Mouse (Mus musculus) intestine, postnatal 0 days (tissue): ENCODE results near the gene Olfr814. TPM values are rescaled to one million over a fixed set of nuclear protein-coding genes. Genes with fewer than 3 reads are reported as not detected.
"Not testable (repeated sequence)": the region's sequence is repeated elsewhere in the genome, so short reads cannot be mapped to it uniquely, and the experiment has no call there.

ENCODE experiments used
- ATAC-seq: fragments of 200-750 bp; cut with Nextera tagmentation; 2 replicates; pipeline ENCODE4 v1.8.0; 2017; ENCODE audit warnings: mild to moderate bottlenecking, moderate TSS enrichment, moderate library complexity
- H3K27ac ChIP-seq: fragments of 300-500 bp; sonication (generic); 2 replicates; pipeline ENCODE4 v1.5.1; 2014; ENCODE audit warnings: mild to moderate bottlenecking, low read depth, low read length, moderate library complexity
- H3K27me3 ChIP-seq: fragments of 300-500 bp; sonication (generic); replicated peaks from 2 replicates; pipeline ENCODE4 v1.6.1; 2014; ENCODE audit warnings: low read length, mixed read lengths; ENCODE audit not compliant: control insufficient read depth, insufficient read depth
- H3K36me3 ChIP-seq: fragments of 300-500 bp; sonication (generic); 2 replicates; pipeline ENCODE4 v1.6.1; 2014; ENCODE audit warnings: mild to moderate bottlenecking, moderate library complexity; ENCODE audit not compliant: control insufficient read depth, insufficient read depth
- H3K4me1 ChIP-seq: fragments of 300-500 bp; sonication (generic); replicated peaks from 2 replicates; pipeline ENCODE4 v1.6.1; 2014; ENCODE audit warnings: antibody characterized with exemption, low read length, mixed read lengths; ENCODE audit not compliant: control insufficient read depth, insufficient read depth
- H3K4me2 ChIP-seq: fragments of 300-500 bp; sonication (generic); replicated peaks from 2 replicates; pipeline ENCODE4 v1.6.1; 2014; ENCODE audit warnings: low read depth, mild to moderate bottlenecking, moderate library complexity
- H3K4me3 ChIP-seq: fragments of 300-500 bp; sonication (generic); 2 replicates; pipeline ENCODE4 v1.5.1; 2014; ENCODE audit warnings: low read depth, low read length
- H3K9ac ChIP-seq: fragments of 300-500 bp; sonication (generic); 2 replicates; pipeline ENCODE4 v1.6.1; 2014; ENCODE audit warnings: mild to moderate bottlenecking, low read depth, low read length
- H3K9me3 ChIP-seq: fragments of 300-500 bp; sonication (generic); 2 replicates; pipeline ENCODE4 v1.6.1; 2016; ENCODE audit warnings: mixed run types; ENCODE audit not compliant: control insufficient read depth
- CTCF ChIP-seq: sonication (generic); IDR thresholded peaks from 2 replicates; pipeline ENCODE4 v1.5.1; 2016; ENCODE audit warnings: low read depth, mild to moderate bottlenecking, control low read depth, antibody characterized with exemption, moderate library complexity
- WGBS: fragments of 180-500 bp; shearing (Covaris S2); extraction: QIAGEN DNeasy Blood & Tissue Kit; methylation state at CpG from one replicate; pipeline ENCODE4 v1.1.7; 2014; 5-methylcytosine and 5-hydroxymethylcytosine counted together
- polyA plus RNA-seq: library from polyadenylated mRNA; unstranded; fragments of >200 nt; fragmentation: Nextera tagmentation; extraction: Ambion mirVana; gene quantifications from 2 replicates; pipeline ENCODE4 v1.2.1, GENCODE M21; 2015

Gene Olfr814
- polyA plus RNA-seq = not detected in 2 replicates

DNA sequence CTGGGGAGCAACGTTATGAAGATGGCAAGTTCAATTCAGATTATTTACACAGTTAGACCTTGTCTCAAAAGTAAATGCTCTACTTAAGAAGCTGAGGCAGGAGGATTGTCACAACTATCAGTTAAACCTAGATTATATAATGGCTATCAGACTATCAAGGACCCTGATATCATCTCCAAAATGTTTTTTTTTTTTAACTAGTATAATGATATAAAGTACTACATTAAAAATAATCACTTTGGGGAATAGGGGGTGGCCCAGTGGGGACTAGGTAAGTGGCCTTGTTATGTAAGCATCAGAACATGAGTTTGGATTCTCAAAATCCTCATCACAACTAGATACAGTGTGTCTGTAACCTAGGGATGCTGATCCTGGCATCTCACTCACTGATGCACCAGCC is at the start of gene Olfr814:
Gene Olfr814, minus strand, starts transcription at position 101 of the 400 bp plus-strand sequence.
- not testable (repeated sequence) for H3K27ac ChIP-seq, ATAC-seq, H3K4me3 ChIP-seq, H3K4me1 ChIP-seq, H3K27me3 ChIP-seq, H3K9ac ChIP-seq, H3K4me2 ChIP-seq, H3K9me3 ChIP-seq, H3K36me3 ChIP-seq
- no CpG with 5 or more reads among the region's 1 CpGs for WGBS

DNA sequence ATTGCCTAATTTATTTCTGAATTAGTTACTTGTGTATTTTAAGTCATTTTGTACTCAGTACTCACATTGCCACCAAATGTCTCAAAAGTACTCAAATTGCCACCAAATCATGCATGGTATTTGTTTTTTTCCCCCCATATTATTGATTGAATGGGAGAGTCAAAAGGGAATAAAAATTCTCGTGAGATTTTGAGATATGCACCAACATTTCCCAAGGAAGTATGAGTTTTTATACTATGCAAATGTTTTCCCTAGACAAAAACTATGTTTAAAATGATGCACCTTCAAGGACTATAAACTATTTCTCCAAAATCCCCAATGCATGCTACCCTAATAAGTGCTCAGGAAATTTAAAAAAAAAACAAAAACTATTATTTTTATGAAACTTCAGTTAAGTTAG is 35.8 kb upstream of the Olfr814 start, which contains the start of gene Olfr816:
Gene Olfr816, minus strand, starts transcription at position 101 of the 400 bp plus-strand sequence.
- Histone ChIP-seq H3K27ac (no peak within 1 kb of the TSS), H3K4me3 (no peak within 1 kb of the TSS), H3K9me3 (no peaks in the 10 kb centered on the region), H3K36me3 (no peaks in the 10 kb centered on the region), H3K4me2 (no peak within 1 kb of the TSS), H3K4me1 (no peaks in the 10 kb centered on the region), H3K27me3 (no peaks in the 10 kb centered on the region), H3K9ac (no peak within 1 kb of the TSS)
- WGBS = 55% methylated on average over 1 of the region's 1 CpGs
- ATAC-seq = no peak
- TF ChIP-seq CTCF = no peak

DNA sequence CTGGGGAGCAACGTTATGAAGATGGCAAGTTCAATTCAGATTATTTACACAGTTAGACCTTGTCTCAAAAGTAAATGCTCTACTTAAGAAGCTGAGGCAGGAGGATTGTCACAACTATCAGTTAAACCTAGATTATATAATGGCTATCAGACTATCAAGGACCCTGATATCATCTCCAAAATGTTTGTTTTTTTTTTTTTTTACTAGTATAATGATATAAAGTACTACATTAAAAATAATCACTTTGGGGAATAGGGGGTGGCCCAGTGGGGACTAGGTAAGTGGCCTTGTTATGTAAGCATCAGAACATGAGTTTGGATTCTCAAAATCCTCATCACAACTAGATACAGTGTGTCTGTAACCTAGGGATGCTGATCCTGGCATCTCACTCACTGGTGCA is 26.1 kb upstream of the Olfr814 start, which contains the start of gene Olfr815:
Gene Olfr815, minus strand, starts transcription at position 101 of the 400 bp plus-strand sequence.
- H3K4me1 ChIP-seq, H3K27ac ChIP-seq, H3K4me2 ChIP-seq, H3K27me3 ChIP-seq, H3K36me3 ChIP-seq, H3K9ac ChIP-seq, H3K4me3 ChIP-seq, H3K9me3 ChIP-seq, ATAC-seq: not testable (repeated sequence)
- no CpG with 5 or more reads among the region's 1 CpGs for WGBS

DNA sequence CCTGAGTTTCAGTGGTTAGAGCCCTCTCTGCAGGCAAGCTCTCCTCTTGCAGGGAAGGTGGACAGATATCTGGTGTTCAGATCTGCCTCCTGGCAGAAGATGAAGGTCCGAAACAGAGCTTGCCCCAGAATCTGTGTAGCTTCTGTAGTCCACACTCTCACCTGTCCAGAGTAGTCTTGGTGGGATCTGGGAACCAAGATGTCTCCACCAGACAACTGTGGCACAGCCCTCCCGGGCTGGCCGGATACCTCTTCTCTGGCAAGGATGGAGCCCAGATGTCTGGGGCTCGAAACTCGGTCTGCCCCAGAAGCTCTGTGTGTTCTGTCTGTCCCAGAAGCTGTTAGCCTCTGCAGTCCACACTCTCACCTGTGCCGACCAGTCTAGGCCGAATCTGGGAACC is 6.3 kb upstream of the Olfr814 start:
- no peak overlapping the region for H3K4me2 ChIP-seq
- no peaks in the 10 kb centered on the region for H3K4me1 ChIP-seq
- WGBS = 95% methylated on average over 7 of the region's 7 CpGs
- H3K4me3 ChIP-seq = no peak overlapping the region
- H3K9ac ChIP-seq = no peak overlapping the region
- ATAC-seq = no peak
- no peak for TF ChIP-seq CTCF
- no peaks in the 10 kb centered on the region for H3K27me3 ChIP-seq
- no peak overlapping the region for H3K27ac ChIP-seq
- no peaks in the 10 kb centered on the region for H3K9me3 ChIP-seq
- H3K36me3 ChIP-seq = no peaks in the 10 kb centered on the region

DNA sequence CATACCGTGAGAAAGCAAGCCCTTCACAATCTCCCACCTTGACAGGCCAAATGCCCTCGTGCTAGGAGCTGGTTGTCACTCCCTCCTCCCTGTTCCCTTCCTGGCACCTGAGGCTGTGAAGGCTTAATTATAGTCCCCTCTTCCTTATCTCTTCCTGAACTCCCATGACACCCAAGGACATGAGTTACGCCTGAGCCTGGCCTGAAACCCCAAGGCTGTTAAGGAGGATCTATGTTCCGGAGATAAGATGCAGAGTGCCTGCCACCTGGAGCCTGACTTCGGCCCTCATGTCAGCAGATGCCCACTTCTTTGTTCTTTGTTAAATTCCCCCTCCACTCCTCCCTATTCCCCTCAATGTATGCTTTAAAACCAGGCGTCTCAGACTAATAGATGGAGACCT is 5.8 kb upstream of the Olfr814 start:
- not testable (repeated sequence) for H3K36me3 ChIP-seq
- WGBS = 67% methylated on average over 6 of the region's 6 CpGs

DNA sequence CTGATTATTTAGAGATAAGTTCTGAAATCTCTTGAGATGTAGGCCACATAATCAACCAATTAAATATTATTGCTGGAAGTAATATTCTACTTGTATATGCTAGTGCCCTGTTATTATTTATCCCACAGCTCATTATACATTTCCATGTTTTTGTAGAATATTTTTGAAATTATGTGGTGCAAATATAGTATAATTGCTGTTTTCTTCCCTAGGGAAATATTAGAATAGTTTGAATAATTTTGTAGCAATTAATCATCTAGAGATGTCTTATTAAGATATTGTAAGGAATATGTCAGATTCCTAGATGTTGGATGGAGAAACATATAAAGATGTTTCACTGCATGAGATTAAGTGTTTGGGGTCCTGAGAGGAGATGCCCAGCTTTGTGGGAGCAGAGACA is 24.6 kb downstream of the Olfr814 start, which contains the start of gene Olfr813:
Gene Olfr813, plus strand, starts transcription at position 301 of the 400 bp plus-strand sequence.
- no peaks in the 10 kb centered on the region for H3K9me3 ChIP-seq
- H3K4me2 ChIP-seq = no peak within 1 kb of the TSS
- no peak within 1 kb of the TSS for H3K9ac ChIP-seq
- H3K36me3 ChIP-seq = no peaks in the 10 kb centered on the region
- no peaks in the 10 kb centered on the region for H3K4me1 ChIP-seq
- H3K4me3 ChIP-seq = no peak within 1 kb of the TSS
- H3K27me3 ChIP-seq = no peaks in the 10 kb centered on the region
- H3K27ac ChIP-seq = no peak within 1 kb of the TSS
- TF ChIP-seq CTCF = no peak
- ATAC-seq = no peak

More for the DNA sequence above, 5.8 kb upstream of the Olfr814 start:
- not testable (repeated sequence) for H3K4me1 ChIP-seq, H3K4me3 ChIP-seq, H3K9me3 ChIP-seq, ATAC-seq, H3K9ac ChIP-seq, H3K27ac ChIP-seq, H3K27me3 ChIP-seq, H3K4me2 ChIP-seq

DNA sequence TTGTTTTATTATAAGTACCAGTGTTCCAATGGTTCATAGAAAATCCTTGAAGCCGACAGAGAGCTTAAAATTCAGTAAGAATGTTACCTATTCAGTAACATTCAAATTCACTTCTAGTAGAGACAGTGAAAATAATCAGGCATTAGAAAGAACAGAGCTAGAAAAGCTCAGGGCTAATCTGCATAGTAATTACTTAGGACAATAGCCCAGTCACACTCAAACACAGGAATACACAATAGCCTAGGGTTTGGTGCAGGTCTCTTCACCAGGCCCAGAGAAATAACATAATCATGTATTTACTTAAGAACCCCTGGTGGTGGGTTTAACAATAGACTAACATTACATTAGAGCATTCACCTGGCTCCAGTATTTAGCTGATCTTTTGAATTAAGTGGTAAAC is 32.3 kb downstream of the Olfr814 start:
- no peaks in the 10 kb centered on the region for H3K36me3 ChIP-seq
- H3K9me3 ChIP-seq = no peaks in the 10 kb centered on the region
- WGBS = 71% methylated on average over 1 of the region's 1 CpGs
- no peaks in the 10 kb centered on the region for H3K27me3 ChIP-seq
- ATAC-seq = no peak
- H3K9ac ChIP-seq = no peak overlapping the region
- no peak overlapping the region for H3K4me3 ChIP-seq
- no peaks in the 10 kb centered on the region for H3K4me1 ChIP-seq
- no peak overlapping the region for H3K4me2 ChIP-seq
- no peak for TF ChIP-seq CTCF
- H3K27ac ChIP-seq = no peak overlapping the region
